Mouse (Mus musculus) hindbrain, embryonic 14.5 days (tissue): ENCODE data around the gene Clic4. TPM values are rescaled to one million over a fixed set of nuclear protein-coding genes. Genes with fewer than 3 reads are reported as not detected.

Experiments used
- ATAC-seq: fragments of 200-750 bp; cut with Nextera tagmentation; 2 replicates; pipeline ENCODE4 v1.8.0; 2017; ENCODE audit warnings: moderate number of reproducible peaks, mild to moderate bottlenecking, moderate TSS enrichment, moderate library complexity; ENCODE audit not compliant: low FRiP score
- DNase-seq: peaks from one replicate; pipeline ENCODE4 v3.0.0-alpha.2; 2015; ENCODE audit warnings: low spot score
- H3K27ac ChIP-seq: fragments of 300-500 bp; sonication (generic); 2 replicates; pipeline ENCODE4 v1.5.1; 2014; ENCODE audit warnings: mild to moderate bottlenecking, moderate library complexity
- H3K27me3 ChIP-seq: fragments of 300-500 bp; sonication (generic); 2 replicates; pipeline ENCODE4 v1.6.1; 2014; ENCODE audit warnings: mild to moderate bottlenecking, low read length, mixed read lengths; ENCODE audit not compliant: control insufficient read depth, insufficient read depth
- H3K36me3 ChIP-seq: fragments of 300-500 bp; sonication (generic); replicated peaks from 2 replicates; pipeline ENCODE4 v1.6.1; 2014; ENCODE audit not compliant: control insufficient read depth, insufficient read depth
- H3K4me1 ChIP-seq: fragments of 300-500 bp; sonication (generic); replicated peaks from 2 replicates; pipeline ENCODE4 v1.6.1; 2014; ENCODE audit warnings: antibody characterized with exemption, low read length, mixed read lengths; ENCODE audit not compliant: control insufficient read depth, insufficient read depth
- H3K4me2 ChIP-seq: fragments of 300-500 bp; sonication (generic); replicated peaks from 2 replicates; pipeline ENCODE4 v1.6.1; 2014; ENCODE audit warnings: mild to moderate bottlenecking, moderate library complexity
- H3K4me3 ChIP-seq: fragments of 300-500 bp; sonication (generic); replicated peaks from 2 replicates; pipeline ENCODE4 v1.5.1; 2014; ENCODE audit warnings: mild to moderate bottlenecking, low read length
- H3K9ac ChIP-seq: fragments of 300-500 bp; sonication (generic); 2 replicates; pipeline ENCODE4 v1.6.1; 2014
- H3K9me3 ChIP-seq: fragments of 300-500 bp; sonication (generic); 2 replicates; pipeline ENCODE4 v1.6.1; 2016; ENCODE audit warnings: low read length; ENCODE audit not compliant: control insufficient read depth
- WGBS: fragments of 180-500 bp; shearing (Covaris S2); extraction: QIAGEN DNeasy Blood & Tissue Kit; methylation state at CpG from one replicate; pipeline ENCODE4 v1.1.7; 2014; 5-methylcytosine and 5-hydroxymethylcytosine counted together
- polyA plus RNA-seq: library from polyadenylated mRNA; unstranded; fragments of >200 nt; fragmentation: Nextera tagmentation; extraction: Ambion mirVana; gene quantifications from 2 replicates; pipeline ENCODE4 v1.2.1, GENCODE M21; 2014

Clic4 gene
- polyA plus RNA-seq, 1 experiment from 2014 or later, result 43.2 TPM

GRCm38 (mm10) chr4:135297146-135297545, 24.5 kb upstream of the Clic4 start:
- Histone ChIP-seq H3K27ac (no peak overlapping the region), H3K9me3 (no peaks in the 10 kb centered on the region), H3K4me3 (no peak overlapping the region), H3K4me2 (no peak overlapping the region), H3K36me3 (no peaks in the 10 kb centered on the region), H3K9ac (no peak overlapping the region), H3K4me1 (no peaks in the 10 kb centered on the region), H3K27me3 (no peaks in the 10 kb centered on the region)
- WGBS, result 87% methylated on average over 7 of the region's 7 CpGs
- no peak for ATAC-seq
- DNase-seq, result no peak

GRCm38 (mm10) chr4:135296565-135296964, 24.0 kb upstream of the Clic4 start:
- no peak for DNase-seq
- Histone ChIP-seq H3K9ac (no peak overlapping the region), H3K4me2 (no peak overlapping the region), H3K4me1 (no peaks in the 10 kb centered on the region), H3K9me3 (no peaks in the 10 kb centered on the region), H3K27ac (no peak overlapping the region), H3K27me3 (no peaks in the 10 kb centered on the region), H3K36me3 (no peaks in the 10 kb centered on the region), H3K4me3 (no peak overlapping the region)
- ATAC-seq, result no peak

- no peak overlapping the region for H3K4me2 ChIP-seq
- H3K4me1 ChIP-seq, result no peaks in the 10 kb centered on the region
- DNase-seq (no peak), ATAC-seq (no peak)
- no peaks in the 10 kb centered on the region for H3K9me3 ChIP-seq
- H3K36me3 ChIP-seq, result no peaks in the 10 kb centered on the region
- H3K27me3 ChIP-seq, result no peaks in the 10 kb centered on the region
- H3K4me3 ChIP-seq, result no peak overlapping the region
- no peak overlapping the region for H3K27ac ChIP-seq
- WGBS, result 87% methylated on average over 3 of the region's 3 CpGs
- H3K9ac ChIP-seq, result no peak overlapping the region
Measured at GRCm38 (mm10) chr4:135293813-135294212, 21.2 kb upstream of the Clic4 start.

GRCm38 (mm10) chr4:135292477-135293089, 20.0 kb upstream of the Clic4 start:
- H3K27ac ChIP-seq, result no peak overlapping the region
- H3K4me3 ChIP-seq, result no peak overlapping the region
- ATAC-seq (no peak), DNase-seq (no peak)
- H3K9ac ChIP-seq, result no peak overlapping the region
- no peaks in the 10 kb centered on the region for H3K36me3 ChIP-seq
- H3K4me1 ChIP-seq, result no peaks in the 10 kb centered on the region
- no peaks in the 10 kb centered on the region for H3K9me3 ChIP-seq
- no peak overlapping the region for H3K4me2 ChIP-seq
- 16% methylated on average over 12 of the region's 12 CpGs for WGBS
- no peaks in the 10 kb centered on the region for H3K27me3 ChIP-seq

- no peak overlapping the region for H3K27ac ChIP-seq
- no peak for ATAC-seq
- WGBS, result 66% methylated on average over 6 of the region's 6 CpGs
- no peak overlapping the region for H3K4me2 ChIP-seq
- no peak overlapping the region for H3K9ac ChIP-seq
- H3K4me1 ChIP-seq, result no peaks in the 10 kb centered on the region
- no peak for DNase-seq
- H3K27me3 ChIP-seq, result no peaks in the 10 kb centered on the region
- H3K9me3 ChIP-seq, result no peaks in the 10 kb centered on the region
- no peak overlapping the region for H3K4me3 ChIP-seq
- no peaks in the 10 kb centered on the region for H3K36me3 ChIP-seq
Measured at GRCm38 (mm10) chr4:135291841-135292240, 19.2 kb upstream of the Clic4 start.

GRCm38 (mm10) chr4:135291199-135291598, 18.6 kb upstream of the Clic4 start:
- H3K4me1 ChIP-seq, result no peaks in the 10 kb centered on the region

GRCm38 (mm10) chr4:135287975-135288374, 15.4 kb upstream of the Clic4 start:
- ATAC-seq (no peak), DNase-seq (no peak)
- Histone ChIP-seq H3K27ac (no peak overlapping the region), H3K4me1 (no peaks in the 10 kb centered on the region), H3K36me3 (no peaks in the 10 kb centered on the region), H3K4me3 (no peak overlapping the region), H3K27me3 (no peaks in the 10 kb centered on the region), H3K4me2 (no peak overlapping the region), H3K9ac (no peak overlapping the region), H3K9me3 (no peaks in the 10 kb centered on the region)
- 80% methylated on average over 3 of the region's 3 CpGs for WGBS

More at GRCm38 (mm10) chr4:135291199-135291598, 18.6 kb upstream of the Clic4 start:
- H3K4me2 ChIP-seq, result no peak overlapping the region
- no peaks in the 10 kb centered on the region for H3K27me3 ChIP-seq
- WGBS, result 94% methylated on average over 8 of the region's 8 CpGs
- no peaks in the 10 kb centered on the region for H3K9me3 ChIP-seq
- no peak for DNase-seq
- no peak overlapping the region for H3K9ac ChIP-seq
- H3K27ac ChIP-seq, result no peak overlapping the region
- no peaks in the 10 kb centered on the region for H3K36me3 ChIP-seq
- ATAC-seq, result no peak
- H3K4me3 ChIP-seq, result no peak overlapping the region

- no peak overlapping the region for H3K4me3 ChIP-seq
- H3K9me3 ChIP-seq, result no peaks in the 10 kb centered on the region
- no peaks in the 10 kb centered on the region for H3K27me3 ChIP-seq
- DNase-seq (no peak), ATAC-seq (no peak)
- H3K4me2 ChIP-seq, result no peak overlapping the region; the same call in 1 of the 2 replicates
- no peaks in the 10 kb centered on the region for H3K4me1 ChIP-seq
- no peak overlapping the region for H3K9ac ChIP-seq
- no peak overlapping the region for H3K27ac ChIP-seq
- WGBS, result 13% methylated on average over 16 of the region's 16 CpGs
- no peaks in the 10 kb centered on the region for H3K36me3 ChIP-seq
Measured at GRCm38 (mm10) chr4:135286833-135287395, 14.3 kb upstream of the Clic4 start.

GRCm38 (mm10) chr4:135286033-135286622, 13.5 kb upstream of the Clic4 start:
- no peak overlapping the region for H3K27ac ChIP-seq
- no peaks in the 10 kb centered on the region for H3K27me3 ChIP-seq
- H3K9me3 ChIP-seq, result no peaks in the 10 kb centered on the region
- no peaks in the 10 kb centered on the region for H3K36me3 ChIP-seq
- no peaks in the 10 kb centered on the region for H3K4me1 ChIP-seq
- WGBS, result 67% methylated on average over 12 of the region's 12 CpGs
- no peak overlapping the region for H3K9ac ChIP-seq
- DNase-seq (no peak), ATAC-seq (no peak)
- H3K4me3 ChIP-seq, result no peak overlapping the region
- H3K4me2 ChIP-seq, result no peak overlapping the region
